Mouse (Mus musculus): Measurements from ENCODE around the gene Aldh3a2.

- TF ChIP-seq POLR2A (IDR thresholded peaks at IDR 0.05; ENCODE audit: control insufficient read depth in 1 of 2, insufficient read depth in 1 of 2, low read depth in 1 of 2, low read length in 2 of 2, poor library complexity in 1 of 2) = no peak
- no peak for TF ChIP-seq USF2 (IDR thresholded peaks at IDR 0.05; ENCODE audit: borderline replicate concordance in 1 of 2, insufficient read depth in 1 of 2, low read depth in 1 of 2, low read length in 2 of 2)
- no peak for TF ChIP-seq TAL1 (IDR thresholded peaks at IDR 0.05; ENCODE audit: low read length)
- no peak for TF ChIP-seq MYC (IDR thresholded peaks at IDR 0.05; ENCODE audit: low read depth, low read length)
- TF ChIP-seq POLR2AphosphoS5 (IDR thresholded peaks at IDR 0.05; ENCODE audit: borderline replicate concordance, low read depth, low read length) = no peak
- no peak for TF ChIP-seq ZKSCAN1 (IDR thresholded peaks at IDR 0.05; ENCODE audit: low read depth, low read length)
- no peak for TF ChIP-seq SIN3A (IDR thresholded peaks at IDR 0.05; ENCODE audit: low read length)
- no peak for TF ChIP-seq CTCF (IDR thresholded peaks at IDR 0.05 in 2 of 3, conservative IDR thresholded peaks at IDR 0.05 in 1 of 3; ENCODE audit: control insufficient read depth in 1 of 3, insufficient read depth in 1 of 3, low read depth in 2 of 3, low read length in 3 of 3, poor library complexity in 1 of 3, severe bottlenecking in 1 of 3)
- TF ChIP-seq EP300 (IDR thresholded peaks at IDR 0.05; ENCODE audit: low read depth in 1 of 2, low read length in 2 of 2) = no peak
- TF ChIP-seq KAT2A (conservative IDR thresholded peaks at IDR 0.05; ENCODE audit: low read depth, low read length) = no peak
- no peak for TF ChIP-seq MXI1 (IDR thresholded peaks at IDR 0.05; ENCODE audit: low read depth, low read length)
These were observed 74.5 kb downstream of the Aldh3a2 start for GRCm38 (mm10) chr11:61192779-61193178.

All from MEL (cell line).